In genomic region chr13:99879696-99880095, GRCm38 (mm10) we compare ENCODE assay signal across 21 mouse cellular contexts. TPM values are rescaled to one million over a fixed set of nuclear protein-coding genes. Genes with fewer than 3 reads are reported as not detected.
"Had no signal": no experiment of that assay in that cellular context is flagged by ENCODE, and none has a peak within 500 bp of the region (broad histone marks: within the 10 kb centered on the region; RNA-seq: fewer than 3 reads in every experiment).

No protein-coding gene starts in this region.

- ATAC-seq: intestine, embryonic 16.5 days; liver, embryonic 12.5 days; midbrain, embryonic 15.5 days had no signal

- H3K4me3 ChIP-seq: limb, embryonic 10.5 days; limb, embryonic 13.5 days; liver, embryonic 12.5 days; liver, embryonic 15.5 days; midbrain, embryonic 15.5 days; myocyte; neural tube, embryonic 12.5 days had no signal

- DNase-seq: kidney, adult 18-20 months; kidney, adult 9 months; kidney, postnatal 14 days; kidney, postnatal 4 days; liver; lung, adult 2 months; lung, postnatal 14 days; lung, postnatal 4 days; retina, postnatal 1 day; thymus, adult 2 months; thymus, postnatal 14 days; thymus, postnatal 4 days had no signal

- H3K36me3 ChIP-seq: limb, embryonic 10.5 days; limb, embryonic 13.5 days; liver, embryonic 12.5 days; liver, embryonic 15.5 days; midbrain, embryonic 15.5 days; neural tube, embryonic 12.5 days had no signal

- H3K4me1 ChIP-seq: limb, embryonic 10.5 days; limb, embryonic 13.5 days; liver, embryonic 12.5 days; liver, embryonic 15.5 days; neural tube, embryonic 12.5 days had no signal

- H3K27ac ChIP-seq: limb, embryonic 10.5 days; limb, embryonic 13.5 days; liver, embryonic 12.5 days; liver, embryonic 15.5 days; midbrain, embryonic 15.5 days; neural tube, embryonic 12.5 days had no signal

- H3K9ac ChIP-seq: limb, embryonic 13.5 days; liver, embryonic 12.5 days; liver, embryonic 15.5 days; midbrain, embryonic 15.5 days; neural tube, embryonic 12.5 days had no signal

- H3K9me3 ChIP-seq: limb, embryonic 10.5 days; limb, embryonic 13.5 days; liver, embryonic 12.5 days; liver, embryonic 15.5 days; midbrain, embryonic 15.5 days; neural tube, embryonic 12.5 days had no signal

- H3K4me2 ChIP-seq: limb, embryonic 13.5 days; liver, embryonic 12.5 days; liver, embryonic 15.5 days; midbrain, embryonic 15.5 days; neural tube, embryonic 12.5 days had no signal

- H3K27me3 ChIP-seq: limb, embryonic 13.5 days; liver, embryonic 12.5 days; liver, embryonic 15.5 days; midbrain, embryonic 15.5 days; neural tube, embryonic 12.5 days had no signal

RNA-seq across cellular contexts. Expression of gene Cartpt, which starts 21.2 kb away (rescaled TPM):
- polyA plus RNA-seq: spleen, adult 2 months had no signal
